Mouse (Mus musculus): ENCODE data around the gene Igflr1.

DNA sequence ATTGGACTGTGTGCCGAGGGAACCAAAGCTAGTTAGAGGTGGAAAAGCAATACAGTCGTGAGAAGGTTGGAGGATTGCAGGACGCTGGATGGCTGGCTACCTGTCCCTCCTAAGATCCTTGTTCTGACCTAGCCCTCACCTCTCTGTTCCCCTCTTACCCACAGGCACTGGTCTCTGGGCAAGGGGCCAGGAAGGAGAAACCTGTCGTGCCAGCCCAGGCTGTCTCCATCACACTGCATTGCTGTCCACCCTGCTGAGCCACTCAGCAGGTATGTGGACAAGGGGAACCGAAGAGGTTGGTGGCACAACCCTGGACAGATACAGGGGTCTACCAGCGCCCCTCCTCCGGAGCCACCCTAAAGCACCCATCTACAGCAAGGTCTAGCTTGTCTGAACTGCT is 35.4 kb downstream of the Igflr1 start:
- no peak for TF ChIP-seq POLR2A (IDR thresholded peaks at IDR 0.05; ENCODE audit: borderline replicate concordance, control insufficient read depth, low read depth, low read length)
- no peak for TF ChIP-seq CTCF (IDR thresholded peaks at IDR 0.05; ENCODE audit: control insufficient read depth, insufficient read depth, low read length)

Measured in bone marrow, adult 2 months (tissue).